Mouse (Mus musculus) liver, embryonic 14.5 days (tissue): ENCODE results near the gene Ercc6. TPM values are rescaled to one million over a fixed set of nuclear protein-coding genes. Genes with fewer than 3 reads are reported as not detected.

Source experiments
- ATAC-seq: fragments of 200-750 bp; cut with Nextera tagmentation; 2 replicates; pipeline ENCODE4 v1.8.0; 2017; ENCODE audit warnings: moderate number of reproducible peaks, mild to moderate bottlenecking, moderate library complexity; ENCODE audit not compliant: insufficient read depth
- DNase-seq, 3 experiments: peaks; one replicate each; pipeline ENCODE4 v3.0.0-alpha.2; 2012 to 2013; ENCODE audit warnings: low read depth in 3 of 3, low spot score in 3 of 3
- H3K27ac ChIP-seq: fragments of 300-500 bp; sonication (generic); 2 replicates; pipeline ENCODE4 v1.5.1; 2014; ENCODE audit warnings: moderate library complexity, mild to moderate bottlenecking, control low read depth, inconsistent platforms
- H3K27me3 ChIP-seq: fragments of 300-500 bp; sonication (generic); 2 replicates; pipeline ENCODE4 v1.6.1; 2014; ENCODE audit warnings: mild to moderate bottlenecking, low read length, moderate library complexity; ENCODE audit not compliant: control insufficient read depth, insufficient read depth
- H3K36me3 ChIP-seq: fragments of 300-500 bp; sonication (generic); replicated peaks from 2 replicates; pipeline ENCODE4 v1.6.1; 2014; ENCODE audit warnings: low read depth; ENCODE audit not compliant: control insufficient read depth, insufficient read depth
- H3K4me1 ChIP-seq, 2 experiments: fragments of 200-500 bp in 1 of 2; fragments of 300-500 bp in 1 of 2; sonication (generic) in 1 of 2; replicated peaks; 2 replicates each; pipeline ENCODE4 v1.6.1; 2012 to 2014; ENCODE audit warnings: antibody characterized with exemption in 1 of 2, inconsistent platforms in 1 of 2, low read length in 1 of 2; ENCODE audit not compliant: control insufficient read depth in 2 of 2, insufficient read depth in 2 of 2
- H3K4me2 ChIP-seq: fragments of 300-500 bp; sonication (generic); 2 replicates; pipeline ENCODE4 v1.6.1; 2014; ENCODE audit warnings: low read depth, mild to moderate bottlenecking, control low read depth, moderate library complexity
- H3K4me3 ChIP-seq, 2 experiments: fragments of 200-500 bp in 1 of 2; fragments of 300-500 bp in 1 of 2; sonication (generic) in 1 of 2; 2 replicates each; pipeline ENCODE4 v1.5.1; 2012 to 2014; ENCODE audit warnings: low read depth in 2 of 2, low read length in 2 of 2, mild to moderate bottlenecking in 2 of 2, control low read depth in 1 of 2, inconsistent platforms in 1 of 2, moderate library complexity in 1 of 2; ENCODE audit not compliant: insufficient read depth in 1 of 2
- H3K9ac ChIP-seq: fragments of 300-500 bp; sonication (generic); replicated peaks from 2 replicates; pipeline ENCODE4 v1.6.1; 2014; ENCODE audit warnings: mild to moderate bottlenecking, control low read depth, moderate library complexity
- H3K9me3 ChIP-seq: fragments of 300-500 bp; sonication (generic); 2 replicates; pipeline ENCODE4 v1.6.1; 2016; ENCODE audit warnings: low read length, mixed read lengths; ENCODE audit not compliant: control insufficient read depth
- CTCF ChIP-seq: IDR thresholded peaks from 2 replicates; pipeline ENCODE4 v1.5.1; 2016; ENCODE audit warnings: antibody characterized with exemption, low read depth, control low read depth
- EP300 ChIP-seq: IDR thresholded peaks from 2 replicates; pipeline ENCODE4 v1.6.1; 2016; ENCODE audit warnings: antibody characterized with exemption, low read depth
- WGBS: fragments of 180-500 bp; shearing (Covaris S2); extraction: QIAGEN DNeasy Blood & Tissue Kit; methylation state at CpG from one replicate; pipeline ENCODE4 v1.1.7; 2014; ENCODE audit not compliant: insufficient replicate concordance; 5-methylcytosine and 5-hydroxymethylcytosine counted together
- polyA plus RNA-seq, 2 experiments: library from polyadenylated mRNA; depleted of rRNA in 1 of 2; stranded (reverse) in 1 of 2; unstranded in 1 of 2; fragments of >200 nt; fragmentation: Nextera tagmentation in 1 of 2; extraction: Ambion mirVana in 1 of 2; gene quantifications; 2 replicates each; pipeline versions ENCODE4 v1.2.1 to v1.2.3; 2012 to 2014

Gene Ercc6
- polyA plus RNA-seq (2012; rRNA removed) (2.5 and 3.4 TPM in 2 replicates), polyA plus RNA-seq (2014; fragmentation: Nextera tagmentation; extraction: Ambion mirVana) (5.4 and 6.5 TPM in 2 replicates)

DNA sequence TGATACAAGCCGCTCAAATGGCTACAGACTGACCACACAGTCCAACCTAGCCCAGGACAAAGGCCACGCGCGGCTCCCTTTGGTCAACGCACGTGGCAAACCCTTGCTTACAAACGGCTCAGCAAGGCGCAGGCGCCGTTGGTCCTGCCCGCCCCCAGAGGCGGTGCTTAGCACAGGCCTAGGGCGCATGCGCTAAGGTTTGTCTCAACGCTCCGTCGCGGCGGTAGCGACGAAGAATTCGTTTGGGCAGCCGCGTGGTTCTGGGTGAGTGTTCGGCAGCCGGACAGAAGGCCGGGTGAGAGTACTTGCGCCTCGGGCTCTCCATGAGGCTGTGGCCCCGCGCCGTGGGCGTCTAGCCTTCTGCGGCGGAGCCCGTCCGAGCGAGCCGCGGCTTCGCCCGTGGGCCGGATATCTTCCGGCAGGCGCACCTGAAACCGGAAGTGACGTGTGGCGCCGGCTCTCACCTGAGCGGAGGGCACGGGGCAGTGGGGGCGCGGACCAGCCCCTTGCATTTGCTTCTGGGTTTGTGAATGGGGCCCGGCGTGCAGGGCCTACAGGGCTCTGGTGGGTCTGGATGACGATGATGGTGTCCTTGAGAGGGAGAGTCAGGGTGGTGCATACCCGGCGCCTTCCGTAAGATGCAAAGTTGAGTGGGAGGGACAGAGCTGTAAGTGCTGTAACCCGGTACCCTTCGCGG is at the start of gene Ercc6:
Gene Ercc6 (plus strand): TSS at position 186 of the 697 bp plus-strand sequence.
- peak within 1 kb of the TSS; percentile 87 for H3K9ac ChIP-seq
- peak within 1 kb of the TSS; percentile 91 for H3K4me2 ChIP-seq

GRCm38 (mm10) chr14:32464601-32465505 is 48.5 kb upstream of the Ercc6 start, which contains the start of gene Slc18a3:
TSS of gene Slc18a3 (minus strand) at chr14:32464850.
- no peaks in the 10 kb centered on the region for H3K9me3 ChIP-seq
- no peak within 1 kb of the TSS for H3K4me3 ChIP-seq
- H3K27ac ChIP-seq: no peak within 1 kb of the TSS
- WGBS: 2% methylated on average over 63 of the region's 70 CpGs
- no peak within 1 kb of the TSS for H3K9ac ChIP-seq
- no peak for ATAC-seq
- no peak for TF ChIP-seq EP300
- no peak for TF ChIP-seq CTCF
- DNase-seq: no peak
- H3K4me2 ChIP-seq: no peak within 1 kb of the TSS; the same call in 1 of the 2 replicates
- no peaks in the 10 kb centered on the region for H3K36me3 ChIP-seq
- H3K27me3 ChIP-seq: peaks cover 70% of the 10 kb centered on the region
- no peaks in the 10 kb centered on the region for H3K4me1 ChIP-seq

More for the DNA sequence above, at the start of gene Ercc6:
- Histone ChIP-seq H3K9me3 (no peaks in the 10 kb centered on the region), H3K27me3 (no peaks in the 10 kb centered on the region), H3K4me3 (peak within 1 kb of the TSS; percentile 69 to 93), H3K4me1 (peaks cover 6 to 22% of the 10 kb centered on the region in 2 experiments), H3K27ac (peak within 1 kb of the TSS; percentile 44; the same call in 1 of the 2 replicates), H3K36me3 (peaks cover 4% of the 10 kb centered on the region; the same call in 1 of the 2 replicates)
- TF ChIP-seq CTCF (peak; percentile 36; the same call in 1 of the 2 replicates), EP300 (no peak)
- ATAC-seq: peak; percentile 93
- DNase-seq: peak; percentile 80 to 82 (median 80)
- under 1% methylated on average over 62 of the region's 62 CpGs for WGBS

GRCm38 (mm10) chr14:32465506-32465870 is 47.8 kb upstream of the Ercc6 start:
- no peak overlapping the region for H3K27ac ChIP-seq
- no peak overlapping the region for H3K4me2 ChIP-seq
- H3K9me3 ChIP-seq: no peaks in the 10 kb centered on the region
- H3K4me3 ChIP-seq: no peak overlapping the region
- no peaks in the 10 kb centered on the region for H3K4me1 ChIP-seq
- TF ChIP-seq CTCF: no peak
- TF ChIP-seq EP300: no peak
- ATAC-seq: no peak
- H3K27me3 ChIP-seq: peaks cover 64% of the 10 kb centered on the region
- no peak overlapping the region for H3K9ac ChIP-seq
- no peak for DNase-seq
- no peaks in the 10 kb centered on the region for H3K36me3 ChIP-seq
- 4% methylated on average over 7 of the region's 11 CpGs for WGBS

GRCm38 (mm10) chr14:32465889-32466288 is 47.4 kb upstream of the Ercc6 start, which contains the start of gene Chat:
TSS of gene Chat (minus strand) at chr14:32465989.
- Histone ChIP-seq H3K36me3 (no peaks in the 10 kb centered on the region), H3K9ac (no peak within 1 kb of the TSS), H3K9me3 (no peaks in the 10 kb centered on the region), H3K27me3 (peaks cover 60% of the 10 kb centered on the region), H3K4me2 (no peak within 1 kb of the TSS; the same call in 1 of the 2 replicates), H3K4me1 (no peaks in the 10 kb centered on the region), H3K27ac (no peak within 1 kb of the TSS), H3K4me3 (no peak within 1 kb of the TSS)
- WGBS: 14% methylated on average over 13 of the region's 13 CpGs
- DNase-seq (no peak), ATAC-seq (no peak)
- no peak for TF ChIP-seq CTCF
- TF ChIP-seq EP300: no peak

- Histone ChIP-seq H3K27ac (no peak overlapping the region), H3K9me3 (no peaks in the 10 kb centered on the region), H3K36me3 (no peaks in the 10 kb centered on the region), H3K4me1 (no peaks in the 10 kb centered on the region), H3K4me2 (no peak overlapping the region), H3K4me3 (no peak overlapping the region), H3K27me3 (peaks cover 44% of the 10 kb centered on the region), H3K9ac (no peak overlapping the region)
- no peak for ATAC-seq
- no peak for TF ChIP-seq EP300
- no peak for TF ChIP-seq CTCF
- DNase-seq: no peak
- 4% methylated on average over 5 of the region's 5 CpGs for WGBS
These were observed 45.7 kb upstream of the Ercc6 start for GRCm38 (mm10) chr14:32467606-32468005.
